Mouse (Mus musculus): ENCODE data around the gene Sec14l3.

Sec14l3 gene

DNA sequence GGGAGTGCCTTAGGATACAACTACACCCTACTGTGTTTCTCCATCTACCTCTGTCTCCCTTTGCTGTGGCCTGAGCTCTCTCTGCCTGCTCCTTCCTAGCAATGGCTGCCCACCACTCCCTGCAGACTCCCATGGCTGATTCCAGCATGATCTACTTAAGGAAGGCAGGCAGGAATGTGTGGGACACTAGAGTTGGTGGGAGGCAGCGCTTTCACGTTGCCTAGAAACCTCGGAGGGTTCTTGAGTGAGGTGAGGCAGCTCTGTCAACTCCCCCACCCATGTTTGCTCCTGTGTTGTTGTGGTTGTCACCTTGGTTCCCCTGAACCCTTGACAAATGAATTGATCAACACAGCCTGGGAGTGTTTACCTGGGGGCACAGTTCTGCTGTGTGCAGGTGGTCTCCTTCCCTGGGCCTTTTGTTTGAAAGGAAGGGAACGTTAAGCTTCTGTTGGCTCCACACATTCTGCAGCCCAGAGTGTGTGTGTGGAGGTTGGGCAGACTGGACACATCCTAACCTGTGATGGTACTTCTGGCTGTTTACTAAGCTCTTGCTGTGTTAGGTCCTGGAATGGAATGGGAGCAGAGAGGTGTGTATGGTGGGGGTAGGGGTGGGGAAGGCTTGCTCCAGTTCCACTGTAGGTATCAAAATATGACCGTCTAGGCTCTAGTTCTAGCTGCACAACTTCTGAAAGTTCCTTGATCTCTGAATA lies 3.6 kb upstream of the Sec14l3 start:
- no peak for DNase-seq (ENCODE audit: extremely low read depth, low read depth)

DNA sequence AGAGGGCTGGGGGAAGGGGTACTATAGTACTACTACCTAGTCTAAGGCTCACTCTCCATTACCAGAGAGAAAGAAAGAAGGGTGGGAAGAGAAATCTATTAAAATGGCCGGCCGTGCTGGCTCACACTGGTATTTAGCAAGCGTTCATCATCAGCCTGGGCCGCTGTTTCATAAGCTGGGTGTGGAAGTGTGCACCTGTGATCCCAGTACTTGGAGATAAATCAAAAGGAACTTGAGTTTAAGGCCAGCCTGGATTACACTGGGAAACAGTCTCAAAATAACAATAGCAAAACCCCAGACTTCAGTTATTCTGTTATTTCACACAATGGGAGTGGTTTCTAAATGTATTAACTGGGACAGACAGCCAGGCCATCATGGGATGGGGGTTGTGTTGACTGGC lies 2.1 kb upstream of the Sec14l3 start:
- no peak for DNase-seq (ENCODE audit: extremely low read depth, low read depth)

DNA sequence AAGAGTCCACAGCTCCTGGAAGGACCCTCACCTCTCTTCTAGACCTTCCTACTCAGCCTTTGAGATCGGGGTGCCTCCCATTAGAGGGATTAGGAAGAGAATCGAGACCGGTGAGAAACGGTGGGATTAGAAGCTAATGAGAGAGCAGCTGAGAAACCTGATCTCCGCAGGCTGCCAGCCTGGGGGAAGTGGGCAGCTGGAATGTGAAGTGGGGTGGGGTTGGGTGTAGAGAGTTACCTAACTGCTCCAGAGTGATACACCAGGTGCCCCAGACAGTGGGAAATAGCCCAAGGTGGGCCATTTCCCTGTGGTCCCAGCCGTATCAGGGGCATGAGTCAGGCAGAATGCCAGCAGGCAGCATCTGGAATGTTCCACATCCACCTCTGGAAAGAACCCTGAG lies 1.7 kb upstream of the Sec14l3 start:
- DNase-seq (ENCODE audit: extremely low read depth, low read depth) = no peak

DNA sequence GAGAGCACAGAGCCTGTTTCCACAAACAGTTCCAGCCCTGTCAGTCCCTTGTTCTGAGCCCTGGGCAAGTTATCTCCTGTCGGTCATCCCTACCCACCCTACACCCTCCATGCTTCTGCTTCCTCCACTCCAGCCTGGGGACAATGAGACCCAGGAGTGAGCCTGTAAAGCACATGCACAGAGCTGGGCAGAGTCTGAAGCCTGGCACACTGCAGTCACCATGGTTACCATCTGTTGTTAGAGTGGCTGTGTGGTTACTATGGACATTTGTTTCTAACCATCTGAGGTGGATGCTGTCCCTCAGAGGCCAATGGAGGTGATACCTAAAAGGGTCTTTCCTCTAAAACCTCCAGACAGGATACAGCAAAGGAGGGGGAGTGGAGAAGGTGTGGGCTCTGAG lies 5.0 kb downstream of the Sec14l3 start:
- no peak for DNase-seq (ENCODE audit: extremely low read depth, low read depth)

DNA sequence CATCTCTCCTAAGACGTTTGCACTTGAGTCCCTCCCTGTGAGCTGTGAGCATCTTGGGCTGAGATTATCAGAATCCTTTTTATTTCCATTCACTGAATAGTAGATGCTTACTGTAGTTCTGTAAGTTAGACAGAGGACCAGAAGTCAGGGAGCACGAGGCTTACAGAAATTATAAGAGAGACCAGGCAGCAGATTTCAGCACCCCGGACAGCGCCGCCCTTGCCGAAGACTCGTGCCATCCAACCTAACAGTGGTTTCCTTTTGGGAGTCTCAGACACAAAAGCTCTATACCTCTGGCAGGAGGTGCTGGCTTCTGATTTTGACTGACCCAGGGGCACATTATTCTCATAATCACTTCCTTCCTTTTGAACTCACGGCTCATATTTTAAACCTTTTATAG lies 12.0 kb downstream of the Sec14l3 start:
- DNase-seq (ENCODE audit: extremely low read depth, low read depth) = no peak

DNA sequence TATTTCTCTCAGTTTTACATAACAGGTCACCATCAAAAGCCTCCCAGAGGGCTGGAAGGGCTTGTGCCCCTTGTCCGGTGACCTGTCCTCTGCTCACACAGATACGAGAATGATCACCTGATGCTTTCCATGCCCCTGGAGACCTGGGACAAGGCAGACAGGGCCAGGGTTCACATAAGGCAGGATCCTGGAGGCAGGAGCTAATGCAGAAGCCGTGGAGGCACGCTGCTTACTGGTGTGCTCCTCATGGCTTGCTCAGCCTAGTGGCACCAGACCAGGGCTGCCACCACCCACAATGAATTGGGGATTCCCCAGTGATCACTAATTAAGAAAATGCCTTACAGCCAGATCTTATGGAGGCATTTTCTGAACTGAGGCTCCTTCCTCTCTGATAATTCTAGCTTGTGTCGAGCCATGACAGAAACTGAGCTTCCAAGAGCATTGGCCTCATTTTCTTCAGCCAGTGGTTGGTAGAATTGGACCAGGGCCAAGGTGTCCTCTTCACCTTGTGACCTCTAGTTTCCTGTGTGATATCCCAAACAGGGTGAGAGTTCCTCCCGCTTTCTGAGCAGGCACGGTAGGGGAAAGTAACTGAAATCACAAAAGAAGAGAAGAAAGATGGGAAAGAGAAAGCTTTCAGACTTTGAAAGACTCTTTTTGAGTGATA lies 13.8 kb downstream of the Sec14l3 start:
- no peak for DNase-seq (ENCODE audit: extremely low read depth, low read depth)

DNA sequence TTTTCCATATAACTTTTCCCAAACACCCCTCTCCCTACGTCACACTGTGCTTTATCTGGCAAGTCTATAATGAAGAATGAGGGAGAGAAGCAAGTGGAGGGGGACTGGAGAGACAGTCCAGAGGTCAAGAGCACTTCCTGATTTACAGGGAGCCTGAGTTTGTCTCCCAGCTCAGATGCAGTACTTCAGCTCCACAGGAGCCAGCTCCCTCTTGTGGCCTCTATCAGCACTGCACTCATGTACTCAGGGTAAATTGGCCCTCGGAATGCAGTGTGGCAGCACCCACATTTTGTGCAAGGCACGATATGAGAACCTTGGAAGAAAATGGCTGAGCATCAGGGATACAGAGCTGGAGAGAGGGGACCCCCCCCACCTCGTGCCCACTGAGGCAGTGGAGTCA lies 15.6 kb downstream of the Sec14l3 start:
- DNase-seq (ENCODE audit: extremely low read depth, low read depth) = peak; percentile 51

DNA sequence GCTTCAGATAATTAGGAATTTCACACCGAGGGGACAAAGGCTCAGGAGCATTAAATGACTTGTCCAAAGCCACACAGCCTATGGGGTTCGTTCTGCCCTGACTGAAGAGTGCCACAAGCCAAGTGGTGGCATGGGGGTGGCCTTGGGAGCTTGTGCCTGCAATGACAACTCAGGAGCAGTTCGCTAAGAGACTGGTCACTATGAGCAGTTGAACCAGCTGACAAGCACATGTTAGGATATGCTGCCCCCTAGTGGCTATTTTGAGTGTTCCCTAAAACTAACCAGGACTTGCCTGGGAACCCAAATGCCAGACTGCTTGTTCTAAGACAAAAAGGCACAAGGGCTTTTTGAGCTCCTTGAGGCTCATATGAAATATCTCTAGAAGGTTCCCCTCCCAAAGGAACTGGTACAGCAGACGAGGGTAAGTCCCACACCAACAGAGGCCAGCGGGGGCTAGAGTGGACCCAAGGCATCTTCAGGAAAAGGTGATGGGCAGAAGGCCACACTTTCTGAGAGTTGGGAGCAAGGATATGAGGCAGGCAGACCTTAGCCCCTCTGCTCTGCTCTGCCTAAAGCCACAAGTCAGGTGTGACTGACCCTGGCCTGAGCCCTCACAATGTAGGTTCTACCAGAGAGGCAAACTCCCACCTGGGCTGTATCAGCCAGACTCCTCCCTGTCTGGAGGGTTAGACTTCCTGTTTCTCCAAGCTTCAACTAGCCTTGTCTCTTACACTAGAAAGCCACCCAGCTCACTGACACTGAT lies 18.9 kb downstream of the Sec14l3 start:
- DNase-seq (ENCODE audit: extremely low read depth, low read depth) = peak; percentile 55

DNA sequence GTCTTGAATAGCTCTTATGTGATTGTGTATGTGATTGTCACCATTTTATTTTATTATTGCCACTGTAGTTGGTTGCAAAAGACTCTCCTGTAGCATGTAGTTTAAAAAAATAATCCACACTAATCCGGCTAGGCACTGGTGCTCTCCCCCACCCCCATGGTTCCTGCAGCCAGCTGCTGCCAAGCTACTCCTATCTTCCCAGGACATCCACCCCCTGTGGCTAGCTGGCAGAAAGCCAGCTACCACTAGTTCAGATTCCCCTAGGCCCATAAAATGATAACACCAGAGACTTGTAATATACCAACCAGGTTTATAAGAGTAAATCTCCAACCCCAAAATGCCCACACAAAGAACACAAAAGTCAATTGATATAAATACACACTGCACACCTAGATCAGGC lies 21.6 kb downstream of the Sec14l3 start:
- no peak for DNase-seq (ENCODE audit: extremely low read depth, low read depth)

DNA sequence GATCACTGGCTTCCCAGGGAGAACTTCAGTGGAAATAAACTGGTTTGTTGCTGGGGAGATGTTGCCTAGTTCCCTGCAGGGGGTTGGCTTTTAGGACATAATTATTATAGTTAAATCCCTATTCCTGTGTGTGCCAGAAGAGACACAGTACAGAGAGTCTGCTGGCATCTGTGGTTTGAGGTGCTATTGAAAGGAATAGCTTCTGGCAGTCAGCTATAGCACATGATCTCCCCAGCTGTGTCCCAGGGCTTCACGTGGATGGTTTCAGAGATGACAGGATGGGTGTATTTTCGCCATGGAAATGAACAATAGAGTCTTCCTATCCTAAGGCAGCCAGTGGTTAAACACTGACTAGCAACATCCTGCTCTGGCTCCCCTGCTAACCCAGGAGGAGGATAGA lies 22.6 kb downstream of the Sec14l3 start:
- no peak for DNase-seq (ENCODE audit: extremely low read depth, low read depth)

DNA sequence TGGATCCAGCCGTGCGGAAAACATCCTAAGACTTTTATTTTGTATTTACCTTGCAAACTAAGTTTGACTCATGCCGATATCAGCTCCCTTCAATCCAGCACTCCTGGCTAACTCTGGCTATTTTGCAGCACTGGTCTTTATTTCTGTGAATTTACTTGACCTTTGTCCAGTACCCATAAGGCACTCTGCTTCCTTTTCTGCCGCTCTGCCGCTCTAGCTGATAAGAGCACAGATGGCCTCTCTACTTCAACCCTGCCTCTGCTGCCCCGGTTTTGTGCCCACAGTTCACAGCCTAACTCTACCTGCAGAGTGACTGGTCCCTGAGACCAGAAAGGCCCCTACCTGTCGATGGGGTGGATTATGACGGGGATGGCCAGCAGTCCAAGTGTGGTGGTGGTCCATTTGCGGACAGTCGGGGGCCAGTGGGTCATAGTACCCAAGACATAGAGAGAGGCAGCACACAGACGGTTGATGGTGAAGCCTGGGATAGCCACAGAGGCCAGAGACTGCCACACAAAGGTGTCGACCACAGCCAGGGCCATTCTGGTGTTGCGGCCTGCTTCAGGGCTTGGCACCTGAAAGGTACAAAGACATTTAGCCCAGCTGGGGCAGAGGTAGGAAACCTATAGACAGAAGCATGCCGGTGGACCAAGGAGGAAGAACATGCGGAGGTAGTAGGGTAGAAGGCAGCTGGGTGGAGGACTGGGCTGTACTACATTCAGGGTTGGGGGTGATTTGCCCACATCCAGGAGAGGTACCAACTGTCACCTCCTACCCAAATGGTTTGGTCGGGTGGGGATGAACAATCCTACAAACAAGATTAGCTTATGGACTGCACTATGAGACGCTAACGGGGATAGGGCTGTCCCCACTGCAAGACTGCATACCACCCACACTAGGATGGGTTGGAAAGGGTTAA lies 29.1 kb downstream of the Sec14l3 start:
- DNase-seq (ENCODE audit: extremely low read depth, low read depth) = no peak

DNA sequence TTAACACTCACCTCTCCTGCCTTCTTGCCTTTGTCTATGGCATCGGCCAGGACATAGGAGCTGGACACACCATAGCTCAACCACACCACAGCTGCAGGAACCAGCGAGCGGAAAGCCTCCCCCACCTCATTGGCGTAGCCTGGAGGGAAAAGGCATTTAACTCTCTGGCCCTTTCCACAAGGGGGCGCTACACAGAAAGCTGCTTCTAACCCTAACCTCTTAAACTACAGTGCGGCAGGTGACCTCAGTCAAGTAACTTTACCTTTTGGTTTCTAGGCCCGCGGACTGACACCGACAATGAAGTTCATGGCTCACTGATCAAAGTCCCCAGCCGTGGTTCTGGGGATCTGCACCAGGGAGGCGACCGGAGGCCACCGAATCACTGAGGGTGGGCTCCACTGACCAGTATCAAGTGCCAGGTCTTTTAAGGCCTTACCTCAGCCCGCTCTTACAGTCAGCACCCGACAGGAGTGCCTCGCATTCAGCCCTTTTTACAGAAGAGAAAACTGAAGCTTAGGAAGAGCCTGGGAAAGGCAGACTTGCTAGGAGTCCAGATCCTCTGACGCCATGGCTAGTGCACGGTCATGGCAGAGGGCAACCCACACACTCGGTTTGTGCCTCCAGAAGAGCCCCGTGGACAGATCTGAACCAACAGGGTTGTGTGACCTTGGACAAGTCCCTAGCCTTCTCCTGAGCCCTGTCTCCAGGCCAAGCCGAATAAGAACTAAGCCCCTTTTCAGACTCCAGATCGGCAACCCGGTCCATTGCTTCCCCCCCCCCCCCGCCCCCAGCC lies 29.9 kb downstream of the Sec14l3 start:
- peak; percentile 76 for DNase-seq (ENCODE audit: extremely low read depth, low read depth)

DNA sequence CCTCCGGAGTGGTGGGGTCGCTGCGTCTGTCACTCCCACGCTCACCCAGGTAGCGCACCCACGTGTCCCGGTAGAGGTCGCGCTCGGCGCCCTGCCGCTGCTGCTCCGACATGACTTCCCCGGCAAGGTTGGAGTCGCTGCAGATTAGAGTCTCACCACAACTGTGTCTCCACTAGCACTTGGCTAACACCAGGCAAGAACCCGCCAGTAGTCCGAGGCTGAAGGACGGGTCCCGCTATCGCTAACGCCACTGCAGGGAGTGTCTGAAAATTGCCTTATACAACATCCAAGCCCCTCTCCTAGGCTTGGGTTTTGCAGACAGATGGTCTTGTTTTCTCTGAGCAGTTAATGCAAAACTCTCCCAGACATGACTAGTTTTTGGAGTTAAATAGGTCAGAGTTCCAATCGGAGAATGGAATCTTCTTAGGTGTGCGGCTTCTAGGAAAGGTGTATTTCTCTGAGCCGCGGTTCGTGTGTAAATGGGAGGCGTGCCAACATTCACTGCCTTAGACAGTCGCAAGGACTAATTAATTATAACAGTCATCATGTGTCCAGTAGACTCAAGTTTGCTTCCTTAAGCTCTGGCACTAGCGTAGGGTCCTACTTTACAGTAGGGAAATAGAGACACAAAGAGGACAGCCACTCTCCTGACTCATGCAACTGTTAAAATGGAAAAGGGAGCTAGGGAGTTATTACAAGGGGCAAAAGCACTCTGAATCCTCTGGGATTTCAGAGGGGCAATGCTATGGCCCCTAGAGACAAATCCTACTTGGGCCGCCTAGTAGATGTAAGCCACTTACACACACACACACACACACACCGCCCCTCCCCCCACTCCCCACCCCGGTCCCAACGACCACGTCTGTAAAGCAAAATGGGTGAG lies 30.8 kb downstream of the Sec14l3 start, which contains the start of gene Mtfp1:
Gene Mtfp1 (minus strand): TSS at position 275 of the 883 bp plus-strand sequence.
- peak; percentile 66 for DNase-seq (ENCODE audit: extremely low read depth, low read depth)

DNA sequence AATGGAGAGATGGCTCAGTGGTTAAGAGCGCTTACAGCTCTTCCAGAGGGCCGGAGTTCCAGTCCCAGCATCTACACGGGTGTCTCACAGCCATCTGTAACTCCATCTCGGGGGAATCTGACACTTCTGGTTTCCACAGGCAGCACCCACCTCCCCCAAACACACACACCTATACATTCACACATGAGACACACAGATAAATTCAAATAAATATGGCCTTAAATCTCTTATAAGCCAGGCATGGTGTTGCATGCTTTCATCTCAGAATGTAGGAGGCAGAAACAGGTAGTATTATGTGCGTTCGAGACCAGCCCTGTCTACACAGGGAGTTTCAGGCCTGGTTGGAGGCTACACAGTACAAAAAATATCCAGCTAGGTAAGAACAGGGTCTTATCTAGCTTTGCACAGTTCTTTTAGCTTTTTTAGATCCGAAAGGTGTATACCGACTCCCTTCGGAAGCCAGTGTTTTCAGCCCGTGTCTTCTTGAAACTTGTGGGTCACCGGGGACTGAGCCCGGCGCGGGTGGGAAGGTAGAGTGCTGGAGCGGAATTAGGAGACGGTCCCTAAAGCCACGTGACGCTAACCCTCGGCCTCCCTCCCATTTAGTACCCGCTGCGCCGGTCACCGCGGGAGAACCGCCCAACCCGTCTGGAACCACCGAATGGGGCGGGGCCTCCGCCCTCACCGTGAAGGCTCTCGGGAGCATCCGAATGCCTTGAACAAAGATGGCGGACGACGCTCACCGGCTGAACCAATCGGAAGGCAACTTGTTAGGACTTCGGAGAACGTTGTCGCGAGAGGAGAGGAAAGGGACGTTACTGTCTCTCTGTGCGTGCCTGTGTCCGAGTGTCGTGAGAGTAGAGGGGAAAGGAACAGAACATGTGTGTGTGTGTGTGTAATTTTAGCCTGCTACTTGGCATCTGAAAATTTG lies 31.7 kb downstream of the Sec14l3 start:
- DNase-seq (ENCODE audit: extremely low read depth, low read depth) = peak; percentile 98

DNA sequence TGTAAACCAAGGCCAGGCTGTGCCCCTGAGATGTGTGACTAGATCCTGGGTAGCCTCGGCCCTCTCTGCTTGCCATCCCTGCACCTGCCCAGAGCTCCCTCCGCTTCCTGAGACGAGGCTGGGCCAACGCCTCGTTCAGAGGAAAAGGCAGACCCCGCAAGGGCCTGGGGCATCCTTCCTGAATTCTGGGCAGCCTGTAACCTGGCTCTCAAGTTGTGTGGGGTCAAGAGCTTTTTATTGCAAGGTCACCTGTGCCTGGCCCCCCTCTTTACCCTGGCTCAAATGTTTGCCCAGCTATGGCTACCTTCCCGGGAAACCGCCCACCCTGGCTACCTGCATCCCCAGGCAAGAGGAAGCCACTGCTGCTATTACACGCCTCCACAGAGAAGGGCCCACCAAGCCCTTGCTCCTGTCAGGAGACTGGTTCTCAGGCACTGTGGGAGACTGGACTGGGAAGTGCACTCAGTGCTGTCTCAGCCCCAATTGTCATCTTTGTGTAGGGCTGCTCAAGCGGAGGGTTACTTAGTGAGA lies 32.5 kb downstream of the Sec14l3 start:
- no peak for DNase-seq (ENCODE audit: extremely low read depth, low read depth)

DNA sequence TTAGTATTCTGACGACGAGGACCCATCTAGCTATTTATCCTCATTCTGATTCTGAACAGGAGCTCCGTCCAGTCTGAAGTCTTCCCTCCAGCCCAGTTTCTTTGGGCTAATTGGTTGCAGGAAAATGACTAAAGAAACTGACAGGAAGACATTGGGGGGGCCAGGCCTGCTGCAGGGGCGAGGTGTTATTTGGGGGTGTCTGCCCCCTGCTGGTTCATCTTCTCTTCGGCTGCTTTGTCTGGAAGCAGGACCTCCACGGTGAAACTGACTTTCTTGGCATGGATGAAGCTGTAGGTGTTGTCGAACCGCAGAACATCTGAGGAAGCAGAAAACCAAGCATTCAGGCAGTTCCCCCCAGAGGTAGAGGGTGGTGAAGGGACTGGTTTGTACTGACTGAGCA lies 33.5 kb downstream of the Sec14l3 start:
- DNase-seq (ENCODE audit: extremely low read depth, low read depth) = no peak

DNA sequence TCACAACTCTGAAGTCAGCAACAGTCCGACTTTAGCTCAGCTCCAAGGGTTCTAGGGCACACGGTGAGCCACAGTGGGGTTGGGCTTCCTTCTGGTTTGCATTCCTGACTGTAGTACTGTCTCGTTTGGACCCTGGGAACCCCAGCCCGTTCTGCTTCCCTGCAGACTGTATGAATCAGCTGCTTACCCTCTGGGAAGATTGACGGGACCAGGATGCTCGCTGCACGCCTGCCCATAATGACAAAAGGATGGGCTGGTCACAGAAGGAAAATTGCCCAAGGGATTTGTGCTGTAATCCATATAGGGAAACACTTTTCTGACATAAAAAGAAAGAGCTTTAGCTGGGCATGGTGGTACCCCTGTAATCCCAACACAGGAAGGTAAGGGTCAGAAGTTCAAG lies 34.2 kb downstream of the Sec14l3 start:
- no peak for DNase-seq (ENCODE audit: extremely low read depth, low read depth)

DNA sequence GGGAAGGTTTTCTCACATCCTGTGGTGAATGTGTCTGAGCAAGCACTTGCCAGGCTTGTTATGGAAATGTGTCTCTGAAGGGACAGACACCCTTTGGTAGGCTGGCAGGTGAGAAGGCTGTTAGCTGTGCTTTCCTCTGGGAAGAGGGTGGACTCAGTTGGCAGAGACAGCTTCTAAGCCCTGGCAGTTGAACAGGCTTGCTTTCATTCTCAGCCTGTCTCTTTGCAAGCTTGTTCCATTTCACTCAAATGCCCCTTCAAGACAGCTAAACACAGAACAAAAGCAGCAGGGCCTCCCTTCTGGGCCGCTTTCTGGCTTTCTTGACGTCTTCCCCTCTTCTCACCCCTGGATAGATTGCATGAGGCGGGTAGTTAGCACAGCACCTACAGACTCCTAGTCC lies 34.8 kb downstream of the Sec14l3 start:
- no peak for DNase-seq (ENCODE audit: extremely low read depth, low read depth)

All from MEL-GATA-1-ER (cell line).